Mouse (Mus musculus) liver, embryonic 14.5 days (tissue): Measurements from ENCODE around the gene Slc4a3. TPM values are rescaled to one million over a fixed set of nuclear protein-coding genes. Genes with fewer than 3 reads are reported as not detected.

Experiments
- ATAC-seq: fragments of 200-750 bp; cut with Nextera tagmentation; 2 replicates; pipeline ENCODE4 v1.8.0; 2017; ENCODE audit warnings: moderate number of reproducible peaks, mild to moderate bottlenecking, moderate library complexity; ENCODE audit not compliant: insufficient read depth
- DNase-seq, 3 experiments: peaks; one replicate each; pipeline ENCODE4 v3.0.0-alpha.2; 2012 to 2013; ENCODE audit warnings: low read depth in 3 of 3, low spot score in 3 of 3
- H3K27ac ChIP-seq: fragments of 300-500 bp; sonication (generic); 2 replicates; pipeline ENCODE4 v1.5.1; 2014; ENCODE audit warnings: moderate library complexity, mild to moderate bottlenecking, control low read depth, inconsistent platforms
- H3K27me3 ChIP-seq: fragments of 300-500 bp; sonication (generic); 2 replicates; pipeline ENCODE4 v1.6.1; 2014; ENCODE audit warnings: mild to moderate bottlenecking, low read length, moderate library complexity; ENCODE audit not compliant: control insufficient read depth, insufficient read depth
- H3K36me3 ChIP-seq: fragments of 300-500 bp; sonication (generic); replicated peaks from 2 replicates; pipeline ENCODE4 v1.6.1; 2014; ENCODE audit warnings: low read depth; ENCODE audit not compliant: control insufficient read depth, insufficient read depth
- H3K4me1 ChIP-seq, 2 experiments: fragments of 200-500 bp in 1 of 2; fragments of 300-500 bp in 1 of 2; sonication (generic) in 1 of 2; replicated peaks; 2 replicates each; pipeline ENCODE4 v1.6.1; 2012 to 2014; ENCODE audit warnings: antibody characterized with exemption in 1 of 2, inconsistent platforms in 1 of 2, low read length in 1 of 2; ENCODE audit not compliant: control insufficient read depth in 2 of 2, insufficient read depth in 2 of 2
- H3K4me2 ChIP-seq: fragments of 300-500 bp; sonication (generic); 2 replicates; pipeline ENCODE4 v1.6.1; 2014; ENCODE audit warnings: low read depth, mild to moderate bottlenecking, control low read depth, moderate library complexity
- H3K4me3 ChIP-seq, 2 experiments: fragments of 200-500 bp in 1 of 2; fragments of 300-500 bp in 1 of 2; sonication (generic) in 1 of 2; 2 replicates each; pipeline ENCODE4 v1.5.1; 2012 to 2014; ENCODE audit warnings: low read depth in 2 of 2, low read length in 2 of 2, mild to moderate bottlenecking in 2 of 2, control low read depth in 1 of 2, inconsistent platforms in 1 of 2, moderate library complexity in 1 of 2; ENCODE audit not compliant: insufficient read depth in 1 of 2
- H3K9ac ChIP-seq: fragments of 300-500 bp; sonication (generic); replicated peaks from 2 replicates; pipeline ENCODE4 v1.6.1; 2014; ENCODE audit warnings: mild to moderate bottlenecking, control low read depth, moderate library complexity
- H3K9me3 ChIP-seq: fragments of 300-500 bp; sonication (generic); 2 replicates; pipeline ENCODE4 v1.6.1; 2016; ENCODE audit warnings: low read length, mixed read lengths; ENCODE audit not compliant: control insufficient read depth
- CTCF ChIP-seq: IDR thresholded peaks from 2 replicates; pipeline ENCODE4 v1.5.1; 2016; ENCODE audit warnings: antibody characterized with exemption, low read depth, control low read depth
- EP300 ChIP-seq: IDR thresholded peaks from 2 replicates; pipeline ENCODE4 v1.6.1; 2016; ENCODE audit warnings: antibody characterized with exemption, low read depth
- WGBS: fragments of 180-500 bp; shearing (Covaris S2); extraction: QIAGEN DNeasy Blood & Tissue Kit; methylation state at CpG from one replicate; pipeline ENCODE4 v1.1.7; 2014; ENCODE audit not compliant: insufficient replicate concordance; 5-methylcytosine and 5-hydroxymethylcytosine counted together
- polyA plus RNA-seq, 2 experiments: library from polyadenylated mRNA; depleted of rRNA in 1 of 2; stranded (reverse) in 1 of 2; unstranded in 1 of 2; fragments of >200 nt; fragmentation: Nextera tagmentation in 1 of 2; extraction: Ambion mirVana in 1 of 2; gene quantifications; 2 replicates each; pipeline versions ENCODE4 v1.2.1 to v1.2.3; 2012 to 2014

The Slc4a3 gene
- polyA plus RNA-seq, 2 experiments, result 0.44 to 1.2 TPM

DNA sequence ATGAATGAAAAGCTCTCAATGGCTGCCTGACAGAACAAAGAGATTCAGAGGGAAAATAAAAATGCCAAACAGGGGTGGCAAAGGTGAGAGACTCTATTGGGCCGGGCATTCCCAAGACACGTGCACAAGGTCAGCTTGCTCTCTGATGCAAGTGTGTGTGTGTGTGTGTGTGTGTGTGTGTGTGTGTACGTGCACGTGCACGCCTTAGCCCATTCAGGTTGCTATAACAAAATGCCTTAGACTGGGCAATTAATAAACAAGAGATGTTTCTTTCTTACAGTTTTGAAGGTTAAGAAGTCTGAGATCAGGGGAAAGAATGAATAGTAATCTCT lies 36.5 kb downstream of the Slc4a3 start:
- no peak for DNase-seq
- Histone ChIP-seq H3K4me1 (no peaks in the 10 kb centered on the region), H3K9ac (no peak overlapping the region), H3K9me3 (no peaks in the 10 kb centered on the region), H3K4me3 (no peak overlapping the region), H3K27me3 (no peaks in the 10 kb centered on the region), H3K36me3 (no peaks in the 10 kb centered on the region), H3K27ac (no peak overlapping the region), H3K4me2 (no peak overlapping the region)
- no peak for ATAC-seq
- no peak for TF ChIP-seq EP300
- no peak for TF ChIP-seq CTCF
- WGBS, result 67% methylated on average over 5 of the region's 5 CpGs

DNA sequence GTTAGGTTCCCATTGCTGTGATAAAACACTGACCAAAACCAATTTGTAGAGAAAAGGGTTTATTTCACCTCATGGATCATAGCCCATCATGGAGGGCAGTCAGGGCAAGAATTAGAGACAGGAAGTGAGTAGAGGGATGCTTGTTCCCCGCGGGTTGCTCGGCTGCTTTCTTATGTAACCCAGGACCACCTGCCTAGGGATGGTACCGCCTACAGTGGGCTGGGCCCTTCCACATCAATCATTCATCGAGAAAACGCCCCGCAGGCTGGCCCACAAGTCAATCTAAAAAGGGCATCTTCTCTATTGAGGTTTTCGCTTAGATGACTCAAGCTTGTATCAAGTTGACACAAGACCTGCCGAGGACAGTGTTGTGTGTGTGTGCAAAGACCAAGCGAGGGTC lies 37.0 kb downstream of the Slc4a3 start:
- Histone ChIP-seq H3K4me3 (no peak overlapping the region), H3K4me2 (no peak overlapping the region), H3K4me1 (no peaks in the 10 kb centered on the region), H3K9ac (no peak overlapping the region), H3K9me3 (no peaks in the 10 kb centered on the region), H3K36me3 (no peaks in the 10 kb centered on the region), H3K27ac (no peak overlapping the region), H3K27me3 (no peaks in the 10 kb centered on the region)
- 47% methylated on average over 10 of the region's 10 CpGs for whole genome bisulfite sequencing
- no peak for TF ChIP-seq EP300
- DNase-seq, result no peak
- no peak for ATAC-seq

DNA sequence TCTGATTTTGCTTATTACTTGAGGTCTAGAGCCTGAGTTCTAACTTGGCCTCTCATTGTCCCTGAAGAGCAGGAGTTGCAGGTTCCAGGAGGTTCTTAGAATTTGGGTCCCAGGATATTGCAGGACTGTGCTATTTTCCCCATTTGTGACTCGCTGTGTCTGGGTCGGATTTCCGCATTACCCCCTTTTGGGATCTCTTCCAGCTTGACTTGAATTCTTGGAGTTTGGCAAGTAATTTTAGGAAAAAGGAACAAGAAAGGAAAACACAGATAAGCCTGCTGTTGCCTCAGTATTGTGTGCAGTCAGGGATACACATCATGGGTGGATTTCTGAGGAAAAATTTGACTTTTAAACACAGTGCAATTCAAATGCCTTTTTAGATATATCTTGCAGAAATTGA lies 40.7 kb downstream of the Slc4a3 start:
- 71% methylated on average over 3 of the region's 3 CpGs for WGBS

DNA sequence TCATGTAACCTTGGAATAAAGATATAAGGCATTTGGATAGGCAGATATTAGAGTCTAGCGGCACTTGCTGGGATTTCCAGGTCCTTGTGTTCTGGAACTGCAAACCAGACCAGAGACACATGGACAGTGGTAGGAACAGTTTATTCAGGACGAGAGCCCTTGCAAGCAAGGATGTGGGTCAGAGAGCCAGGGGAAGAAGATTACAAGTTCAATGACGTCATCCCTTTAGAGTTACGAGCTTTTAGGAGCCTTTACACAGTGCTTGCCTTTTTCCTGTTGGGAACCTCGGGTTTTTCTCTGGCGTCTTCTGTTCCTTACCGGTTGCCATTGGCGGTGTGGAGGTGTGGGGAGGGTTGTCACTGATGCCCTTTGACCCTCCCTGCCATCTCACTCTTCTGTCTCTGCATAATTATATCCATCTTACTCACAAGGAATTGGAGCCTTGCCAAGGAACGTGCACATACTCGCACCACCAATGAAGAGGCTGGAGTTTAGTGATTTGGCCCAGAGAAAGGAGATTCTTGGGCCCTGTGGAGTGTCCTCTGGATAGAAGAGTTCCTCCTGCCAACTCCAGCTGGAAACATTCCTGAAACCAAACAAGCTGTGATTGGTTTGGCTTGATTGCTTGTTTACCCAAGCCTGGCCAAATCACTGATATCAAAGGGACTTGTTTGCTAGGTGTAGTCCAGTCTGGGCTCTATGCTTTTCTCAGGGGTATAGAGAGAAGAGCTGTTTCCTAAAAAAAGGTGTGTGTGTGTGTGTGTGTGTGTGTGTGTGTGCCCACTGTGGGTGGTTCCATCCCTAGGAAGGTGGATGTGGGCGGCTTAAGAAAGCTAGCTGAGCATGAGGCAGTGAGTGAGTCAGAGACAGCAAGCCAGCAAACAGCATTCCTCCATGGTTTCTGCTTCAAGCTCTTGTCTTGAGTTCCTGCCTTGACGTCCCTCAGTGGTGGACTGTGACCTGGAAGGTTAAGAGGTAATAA lies 42.0 kb downstream of the Slc4a3 start:
- no peak overlapping the region for H3K9ac ChIP-seq
- H3K4me3 ChIP-seq, result no peak overlapping the region
- no peaks in the 10 kb centered on the region for H3K27me3 ChIP-seq
- no peak for DNase-seq
- no peak overlapping the region for H3K4me2 ChIP-seq
- no peaks in the 10 kb centered on the region for H3K9me3 ChIP-seq
- no peak overlapping the region for H3K27ac ChIP-seq
- ATAC-seq, result no peak
- no peak for TF ChIP-seq CTCF
- TF ChIP-seq EP300, result no peak
- H3K4me1 ChIP-seq, result no peaks in the 10 kb centered on the region
- no peaks in the 10 kb centered on the region for H3K36me3 ChIP-seq
- WGBS, result 40% methylated on average over 12 of the region's 12 CpGs

More for the DNA sequence above, 40.7 kb downstream of the Slc4a3 start:
- H3K4me1 ChIP-seq, result no peaks in the 10 kb centered on the region
- H3K4me2 ChIP-seq, result no peak overlapping the region
- no peak overlapping the region for H3K4me3 ChIP-seq
- DNase-seq (no peak), ATAC-seq (no peak)
- H3K27me3 ChIP-seq, result no peaks in the 10 kb centered on the region
- H3K9ac ChIP-seq, result no peak overlapping the region
- H3K9me3 ChIP-seq, result no peaks in the 10 kb centered on the region
- no peak overlapping the region for H3K27ac ChIP-seq
- no peak for TF ChIP-seq CTCF
- no peak for TF ChIP-seq EP300
- no peaks in the 10 kb centered on the region for H3K36me3 ChIP-seq

DNA sequence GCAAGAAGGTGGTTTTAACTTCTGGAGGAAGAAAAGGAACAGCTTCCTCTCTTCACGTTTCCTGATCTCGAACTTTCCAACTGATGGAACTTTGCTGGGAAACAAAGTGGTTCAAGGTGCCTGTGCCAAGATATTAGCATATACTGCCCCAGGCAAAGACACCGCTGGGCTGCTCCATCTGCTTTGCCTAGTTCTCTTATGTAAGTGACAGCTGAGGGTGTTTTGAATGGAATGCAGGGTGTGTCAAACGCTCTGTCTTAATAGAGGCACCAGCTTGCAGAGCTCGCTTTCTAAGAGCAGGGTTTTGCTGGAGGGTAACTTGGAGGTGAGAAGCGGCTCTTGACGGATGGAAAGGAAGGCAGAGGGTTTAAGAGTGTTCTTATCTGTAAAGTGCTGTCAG lies 42.8 kb downstream of the Slc4a3 start:
- H3K4me2 ChIP-seq, result no peak overlapping the region
- ATAC-seq (no peak), DNase-seq (no peak)
- no peaks in the 10 kb centered on the region for H3K36me3 ChIP-seq
- H3K9me3 ChIP-seq, result no peaks in the 10 kb centered on the region
- H3K4me1 ChIP-seq, result no peaks in the 10 kb centered on the region
- H3K27me3 ChIP-seq, result no peaks in the 10 kb centered on the region
- H3K27ac ChIP-seq, result no peak overlapping the region
- no peak overlapping the region for H3K4me3 ChIP-seq
- H3K9ac ChIP-seq, result no peak overlapping the region
- WGBS, result 30% methylated on average over 7 of the region's 7 CpGs
- TF ChIP-seq CTCF (no peak), EP300 (no peak)
